Mouse (Mus musculus): ENCODE data around the gene Trpm1.

Trpm1 gene

DNA sequence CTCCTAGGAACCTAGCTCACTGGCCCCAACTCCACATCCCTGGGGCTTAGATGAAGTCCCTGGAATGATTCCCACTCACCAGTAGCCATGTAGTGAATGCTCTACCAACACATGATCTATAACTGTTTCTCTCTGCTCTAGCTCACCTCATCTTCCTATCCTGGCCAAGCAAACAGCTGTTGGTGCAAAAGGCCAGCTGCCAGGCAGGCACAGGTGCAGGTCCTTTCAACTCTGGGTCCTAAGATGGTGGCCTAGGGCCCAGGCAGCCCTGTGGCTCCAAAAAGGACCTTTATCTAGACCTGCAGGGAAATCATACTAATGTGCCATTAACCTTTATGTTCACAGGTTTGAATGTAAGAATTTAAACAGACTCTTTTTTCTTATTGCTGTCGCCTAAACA is 10.3 kb downstream of the Trpm1 start:
- DNase-seq (ENCODE audit: low spot score in 2 of 2), result no peak

DNA sequence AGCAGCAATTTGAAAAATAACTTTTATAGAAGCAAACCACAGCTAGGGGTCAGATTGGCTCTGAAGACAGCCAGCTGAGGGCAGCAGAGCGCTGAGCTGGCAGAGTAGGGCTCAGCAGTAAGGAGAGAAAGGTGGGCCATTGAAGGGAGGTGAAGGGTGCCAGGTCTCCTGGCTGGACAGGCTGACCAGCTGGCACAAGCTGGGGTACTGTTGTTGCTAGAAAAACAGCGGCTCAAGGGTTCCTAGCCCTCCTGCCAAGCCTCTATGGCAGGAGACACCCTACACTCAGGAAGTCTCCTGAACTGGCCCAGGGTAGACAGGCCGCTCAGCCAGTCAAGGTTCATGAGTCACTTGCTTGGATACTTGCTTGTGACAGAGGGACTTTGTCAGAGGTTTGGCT is 11.4 kb downstream of the Trpm1 start:
- peak in 1 of 2 experiments; percentile 48 for DNase-seq (ENCODE audit: low spot score in 2 of 2)

DNA sequence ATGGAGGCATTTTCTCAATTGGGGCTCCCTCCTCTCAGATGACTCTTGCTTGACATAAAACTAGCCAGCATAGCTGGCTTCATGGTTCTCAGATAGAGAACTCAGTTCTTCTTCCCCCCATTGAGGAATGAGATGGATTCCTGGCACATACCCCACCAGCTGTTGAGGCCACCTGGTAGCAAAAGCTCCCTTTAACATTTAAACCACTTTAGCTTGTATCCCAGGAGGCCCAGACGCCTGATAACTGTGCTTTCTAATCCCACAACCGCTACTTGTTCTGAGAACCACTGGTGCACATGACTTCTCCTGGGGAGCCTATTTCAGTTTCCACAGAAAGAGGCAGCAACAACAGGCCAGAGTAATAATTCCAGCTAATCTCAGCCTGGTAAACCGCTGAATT is 12.4 kb downstream of the Trpm1 start:
- DNase-seq (ENCODE audit: low spot score in 2 of 2), result no peak

DNA sequence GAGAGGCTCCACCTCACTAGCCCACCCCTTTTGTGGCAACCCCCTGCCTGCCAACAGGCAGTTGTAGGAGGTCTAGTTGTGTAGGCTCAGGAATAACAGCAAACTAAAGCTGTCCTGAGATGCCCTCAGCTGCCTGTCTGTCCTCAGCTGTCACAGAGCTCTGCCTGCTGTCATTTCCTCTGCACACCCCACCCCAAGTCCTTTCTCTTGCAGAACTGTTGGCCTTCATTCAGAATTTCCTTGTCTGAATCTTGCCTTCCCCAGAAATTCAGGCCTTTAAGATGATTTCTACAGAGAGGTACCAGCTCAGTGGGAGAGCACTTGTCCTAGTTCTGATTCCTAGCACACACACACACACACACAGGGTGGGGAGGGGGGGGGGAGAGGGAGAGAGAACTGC is 13.1 kb downstream of the Trpm1 start:
- no peak for DNase-seq (ENCODE audit: low spot score in 2 of 2)

DNA sequence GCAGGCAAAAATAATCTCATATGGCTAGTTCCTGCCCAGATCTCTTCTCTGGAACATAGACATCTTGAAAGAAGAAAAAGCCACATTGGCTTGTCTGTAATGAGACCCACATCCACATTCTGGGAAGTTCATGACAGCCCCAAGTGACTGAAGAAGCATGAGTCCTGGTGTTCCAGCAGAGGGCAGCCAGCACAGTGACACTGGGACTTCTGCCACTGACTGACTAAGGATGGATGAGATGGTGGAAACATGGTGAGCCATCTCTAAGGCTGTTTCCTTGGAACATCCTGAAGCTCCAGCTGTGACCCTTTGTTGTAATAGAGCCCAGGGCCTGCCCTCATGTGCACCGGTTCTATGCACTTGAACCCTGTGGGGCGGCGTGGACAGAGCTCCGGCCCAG is 25.7 kb downstream of the Trpm1 start:
- DNase-seq (ENCODE audit: low spot score in 2 of 2), result no peak

DNA sequence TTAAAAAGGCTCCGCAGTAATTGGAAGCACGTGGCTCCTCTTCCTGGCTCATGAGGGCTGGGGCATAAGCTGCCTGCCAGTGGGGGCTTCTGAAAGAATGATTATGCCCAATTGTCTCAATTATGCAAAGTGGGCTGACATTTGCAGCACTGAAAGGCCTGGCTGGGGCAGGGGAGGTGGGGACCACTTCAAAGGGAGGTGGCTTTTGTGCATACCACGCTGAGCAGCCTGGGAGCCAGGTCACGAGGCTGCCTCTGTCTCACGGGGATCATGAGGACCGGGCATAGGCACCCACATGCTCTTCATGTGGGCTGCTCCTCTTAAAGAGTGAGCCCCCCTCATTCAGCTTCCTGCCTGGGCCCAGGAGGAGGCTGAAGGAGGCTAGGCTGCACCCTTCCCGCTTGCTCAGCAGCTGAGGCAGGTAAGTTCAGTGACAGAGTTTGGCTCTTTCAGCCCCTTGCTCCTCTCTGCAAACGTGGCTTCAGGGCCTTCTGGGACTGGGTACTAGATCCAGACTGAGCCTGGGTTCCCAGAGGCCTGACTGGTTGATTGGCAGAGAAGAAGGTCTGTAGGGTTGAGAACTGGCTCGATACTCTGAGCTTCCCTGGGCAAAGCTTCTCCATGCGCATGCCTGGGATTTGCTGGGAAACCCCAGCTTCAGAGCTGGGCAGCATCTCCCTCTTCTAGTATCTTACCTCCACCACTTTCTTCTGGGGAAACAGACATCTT is 31.7 kb downstream of the Trpm1 start:
- DNase-seq (ENCODE audit: low spot score in 2 of 2), result no peak

DNA sequence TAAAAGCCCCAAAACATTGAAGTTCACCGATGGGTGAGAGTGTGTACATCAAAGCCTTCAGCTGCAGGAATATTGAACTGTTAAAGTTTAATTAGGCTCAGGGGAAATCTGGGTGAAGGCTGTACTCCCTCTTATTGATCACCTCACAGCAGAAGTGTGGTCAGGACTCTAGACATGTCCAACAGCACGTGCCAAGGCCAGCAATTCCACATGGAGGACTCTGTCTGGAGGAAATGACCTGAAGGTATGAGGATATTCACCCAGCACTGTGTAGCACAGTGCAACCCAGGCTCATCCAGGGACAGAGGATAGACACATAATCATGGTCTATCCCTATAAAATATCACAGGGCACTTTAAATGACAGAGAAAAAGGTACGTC is 32.3 kb downstream of the Trpm1 start:
- DNase-seq (ENCODE audit: low spot score in 2 of 2), result no peak

DNA sequence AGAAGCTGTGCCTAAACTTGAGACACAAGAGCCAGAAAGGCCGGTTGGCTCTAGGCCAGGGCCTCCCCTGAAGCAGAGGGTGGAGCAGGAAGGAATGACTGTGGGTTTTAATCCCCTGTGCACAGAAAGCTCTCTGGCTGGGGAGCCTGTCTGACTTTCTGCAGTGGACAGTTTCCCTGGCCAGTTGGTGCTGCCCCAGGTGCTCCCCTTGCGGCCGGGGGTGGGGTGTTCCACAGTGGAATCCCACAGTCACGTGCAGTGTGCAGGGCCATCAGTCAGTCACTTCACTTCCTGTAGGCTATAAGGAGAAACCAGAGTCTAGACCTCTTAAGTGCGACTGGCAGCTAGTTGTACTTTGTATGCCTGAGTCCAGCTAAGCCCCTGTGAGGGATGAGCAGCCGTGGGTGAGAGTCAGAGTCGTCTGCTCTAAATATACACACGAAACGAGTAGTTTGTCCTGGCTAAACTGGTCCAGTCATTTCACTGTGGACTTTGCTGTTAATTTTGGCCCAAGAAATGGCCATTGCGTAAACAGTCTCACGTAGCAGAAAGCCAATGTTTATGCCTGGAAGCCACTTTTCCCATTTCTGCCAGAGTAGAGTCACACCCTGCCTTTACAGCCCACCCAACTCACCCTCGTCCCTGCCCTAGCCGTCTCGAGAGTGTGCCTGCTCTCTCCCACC is 38.8 kb downstream of the Trpm1 start:
- DNase-seq (ENCODE audit: low spot score in 2 of 2), result peak in 1 of 2 experiments; percentile 39

DNA sequence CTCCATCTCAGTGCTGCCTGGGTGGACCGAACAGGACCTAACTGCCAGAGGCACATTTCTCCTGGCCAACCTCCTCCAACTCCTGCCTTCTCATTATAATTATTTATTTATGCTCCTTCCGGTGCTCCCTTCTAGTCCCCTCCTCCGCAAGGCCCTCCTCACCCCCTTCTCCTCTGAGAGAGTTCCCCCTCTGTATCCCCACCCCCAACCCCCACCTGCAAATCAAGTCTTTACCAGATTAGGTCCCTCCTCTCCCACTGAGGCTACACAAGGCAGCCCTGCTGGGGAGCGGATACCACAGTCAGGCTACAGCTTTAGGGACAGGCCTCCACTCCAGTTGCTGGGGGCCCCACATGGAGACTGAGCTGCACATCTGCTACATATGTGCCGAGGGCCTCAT is 39.8 kb downstream of the Trpm1 start:
- no peak for DNase-seq (ENCODE audit: low spot score in 2 of 2)

DNA sequence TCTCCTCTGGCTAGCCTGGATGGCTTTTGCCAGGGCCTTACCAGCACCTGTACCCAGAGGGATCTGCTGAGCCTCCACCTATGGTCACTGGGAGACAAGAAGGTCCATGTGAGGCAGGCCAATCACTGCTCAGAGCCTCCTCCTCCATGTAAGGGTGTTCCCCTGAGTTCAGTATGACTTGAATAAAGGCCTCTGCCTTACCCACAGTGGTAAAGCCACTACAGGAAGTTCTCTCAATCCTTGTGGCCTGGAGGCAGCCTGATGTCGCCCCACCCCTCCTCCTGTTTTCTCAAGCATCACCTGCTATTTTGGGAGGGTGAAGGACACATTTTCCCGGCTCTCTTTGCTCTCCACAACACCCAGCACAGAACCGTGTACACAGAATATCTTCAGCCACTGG is 42.5 kb downstream of the Trpm1 start:
- DNase-seq (ENCODE audit: low spot score in 2 of 2), result no peak

DNA sequence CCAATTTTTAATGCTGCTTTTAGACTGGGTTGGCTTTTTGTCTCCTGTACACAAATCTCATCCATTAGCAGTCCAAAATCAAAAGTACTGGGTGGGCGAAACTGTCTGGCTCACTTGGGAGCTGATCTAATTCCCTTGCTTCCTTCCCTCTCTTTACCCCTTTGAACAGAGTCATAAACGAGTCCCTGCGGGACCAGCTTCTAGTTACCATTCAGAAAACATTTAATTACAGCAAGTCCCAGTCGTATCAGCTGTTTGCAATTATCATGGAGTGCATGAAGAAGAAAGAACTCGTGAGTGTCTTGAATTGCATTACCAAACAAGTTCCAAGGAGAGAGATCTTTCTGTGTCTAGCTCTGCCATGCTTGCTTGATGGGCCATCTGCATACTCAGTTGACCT is 55.1 kb downstream of the Trpm1 start:
- DNase-seq (ENCODE audit: low spot score in 2 of 2), result no peak

DNA sequence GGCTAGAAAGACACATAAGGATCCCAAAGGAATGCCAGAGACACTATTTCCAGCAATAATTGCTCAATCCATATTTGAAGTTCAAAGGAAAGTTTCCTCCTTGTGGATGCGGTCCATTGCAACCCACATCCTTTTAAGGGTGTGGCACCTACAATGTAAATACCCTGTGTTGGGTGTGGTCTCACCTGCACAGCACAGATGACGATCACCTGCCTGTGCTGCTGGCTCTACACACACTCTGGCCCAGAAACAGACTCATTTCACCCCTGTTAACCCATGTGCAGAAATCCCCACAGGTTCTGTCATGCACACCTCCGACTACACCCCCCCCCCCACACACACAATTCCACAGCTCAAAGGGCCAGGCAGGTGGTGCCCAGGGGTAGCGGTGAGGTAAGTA is 59.2 kb downstream of the Trpm1 start:
- no peak for DNase-seq (ENCODE audit: low spot score in 2 of 2)

DNA sequence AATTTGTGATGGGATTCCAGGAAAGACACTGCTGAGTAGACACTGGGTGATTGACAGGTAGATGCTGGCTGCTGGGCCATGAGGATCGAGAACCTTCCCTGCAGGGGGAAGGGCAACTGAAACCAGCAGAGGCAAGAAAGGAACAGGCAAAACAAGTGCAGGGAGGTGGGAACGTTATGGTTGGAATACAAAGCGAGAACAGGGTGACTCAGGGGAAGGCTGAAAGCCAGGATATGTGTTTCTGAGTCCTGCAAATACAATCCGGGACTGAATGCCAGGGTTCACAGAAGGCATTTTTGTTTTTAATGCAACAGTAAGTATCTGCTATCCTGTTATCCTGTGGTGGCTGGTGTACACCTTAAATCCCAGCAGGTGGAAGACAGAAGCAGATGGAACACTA is 60.4 kb downstream of the Trpm1 start:
- DNase-seq (ENCODE audit: low spot score in 2 of 2), result no peak

DNA sequence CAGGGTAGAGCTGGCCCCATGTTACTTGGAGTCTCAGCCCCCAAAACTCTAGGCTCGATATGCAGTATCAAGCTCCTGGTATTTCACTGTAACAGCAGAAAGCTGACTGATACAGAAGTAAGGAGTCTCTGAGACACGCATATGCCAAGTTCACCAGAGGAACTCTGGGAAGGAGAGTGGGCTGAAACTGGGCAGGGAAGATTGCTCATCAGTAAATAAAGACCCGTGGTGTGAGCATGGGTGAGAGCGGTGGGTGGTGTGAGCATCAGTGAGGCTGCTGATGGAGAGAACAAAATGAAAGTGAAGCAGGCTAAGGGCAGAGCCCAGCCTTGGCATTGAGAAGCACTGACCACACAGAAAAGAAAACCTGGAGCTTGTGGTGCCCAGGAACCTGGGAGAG is 62.0 kb downstream of the Trpm1 start:
- no peak for DNase-seq (ENCODE audit: low spot score in 2 of 2)

DNA sequence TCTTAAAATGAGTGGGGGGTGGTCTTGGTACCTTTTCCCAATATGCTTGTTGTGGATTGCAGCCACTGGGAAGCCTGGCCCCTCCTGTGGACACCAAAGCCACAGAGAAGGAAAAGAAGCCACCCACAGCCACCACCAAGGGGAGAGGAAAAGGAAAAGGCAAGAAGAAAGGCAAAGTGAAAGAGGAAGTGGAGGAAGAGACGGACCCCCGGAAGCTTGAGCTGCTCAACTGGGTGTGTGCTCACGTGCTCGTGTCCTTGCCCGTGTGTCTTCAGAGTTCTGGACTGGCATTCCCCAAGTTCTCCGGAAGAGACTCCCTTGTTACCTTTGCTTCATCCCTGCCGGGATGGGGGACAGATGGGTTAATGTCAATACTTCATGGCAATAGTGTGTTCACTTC is 63.8 kb downstream of the Trpm1 start:
- no peak for DNase-seq (ENCODE audit: low spot score in 2 of 2)

DNA sequence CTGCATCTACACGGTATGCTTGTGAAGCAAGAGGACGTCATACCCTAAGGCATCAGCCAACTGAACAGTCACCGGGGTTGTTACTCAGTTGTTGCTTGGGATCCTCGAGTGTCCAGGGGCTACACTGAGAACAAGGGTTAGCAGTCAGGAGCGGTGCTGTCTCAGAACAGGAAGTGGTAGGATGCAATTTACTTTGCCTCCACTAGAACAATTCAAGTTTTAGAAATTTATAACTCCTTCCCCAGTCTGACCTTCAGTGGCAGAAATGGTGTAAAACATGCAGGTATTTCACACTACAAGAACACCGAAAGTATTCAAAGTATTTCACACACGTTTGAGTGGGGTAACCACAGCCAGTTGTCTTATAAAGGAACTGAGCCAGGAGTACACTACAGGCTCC is 66.1 kb downstream of the Trpm1 start:
- DNase-seq (ENCODE audit: low spot score in 2 of 2), result no peak

DNA sequence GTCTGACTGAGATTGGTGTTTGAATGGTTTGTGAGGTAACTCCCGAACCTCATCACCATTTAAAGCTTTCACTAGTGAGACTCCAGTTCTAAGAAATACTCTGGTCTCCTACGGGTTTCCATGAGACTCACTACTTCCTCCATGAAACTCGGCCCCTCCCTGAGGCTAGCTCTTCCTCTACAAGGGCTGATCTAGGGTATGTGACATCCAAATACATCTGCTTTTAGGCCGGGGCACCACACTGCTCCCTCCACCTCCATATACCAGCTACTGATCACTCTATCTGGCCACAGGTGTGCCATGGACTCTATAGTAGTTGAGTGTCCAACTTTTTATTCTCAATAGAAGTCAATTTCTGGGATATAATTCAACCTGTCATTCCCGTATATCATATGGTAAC is 69.6 kb downstream of the Trpm1 start:
- DNase-seq (ENCODE audit: low spot score in 2 of 2), result no peak

DNA sequence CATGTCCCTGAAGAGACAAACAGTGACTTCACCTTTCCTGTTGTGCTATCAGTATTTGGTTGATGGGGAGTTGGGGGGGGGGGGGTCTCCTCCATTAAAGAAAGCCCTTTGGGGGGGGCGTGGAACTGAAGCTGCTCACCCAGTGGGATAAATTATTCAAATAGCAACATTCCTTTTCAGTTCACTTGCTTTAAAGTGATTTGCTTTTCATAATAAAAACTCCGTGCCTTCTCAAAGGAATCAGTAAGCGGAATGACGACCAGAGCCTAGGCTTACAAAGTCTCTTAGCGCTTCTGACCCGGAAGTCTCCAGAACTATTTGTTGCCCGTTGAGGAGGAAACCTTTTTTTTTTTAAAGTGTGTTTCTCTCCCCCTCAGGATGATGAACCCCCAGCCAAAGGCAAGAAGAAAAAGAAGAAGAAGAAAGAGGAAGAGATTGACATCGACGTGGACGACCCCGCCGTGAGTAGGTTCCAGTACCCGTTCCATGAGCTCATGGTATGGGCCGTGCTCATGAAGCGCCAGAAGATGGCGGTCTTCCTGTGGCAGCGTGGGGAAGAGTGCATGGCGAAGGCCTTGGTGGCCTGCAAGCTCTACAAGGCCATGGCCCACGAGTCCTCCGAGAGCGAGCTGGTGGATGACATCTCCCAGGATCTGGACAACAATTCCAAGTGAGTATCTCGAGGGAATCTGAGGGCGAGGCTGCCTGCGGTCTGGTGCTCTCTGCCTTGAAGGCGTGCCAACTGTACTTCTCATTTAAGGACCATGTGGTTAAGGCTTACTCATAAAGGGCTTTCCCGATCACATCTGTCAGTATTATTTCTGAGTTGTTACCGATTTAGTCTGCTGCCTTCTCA is 72.9 kb downstream of the Trpm1 start:
- no peak for DNase-seq (ENCODE audit: low spot score in 2 of 2)

DNA sequence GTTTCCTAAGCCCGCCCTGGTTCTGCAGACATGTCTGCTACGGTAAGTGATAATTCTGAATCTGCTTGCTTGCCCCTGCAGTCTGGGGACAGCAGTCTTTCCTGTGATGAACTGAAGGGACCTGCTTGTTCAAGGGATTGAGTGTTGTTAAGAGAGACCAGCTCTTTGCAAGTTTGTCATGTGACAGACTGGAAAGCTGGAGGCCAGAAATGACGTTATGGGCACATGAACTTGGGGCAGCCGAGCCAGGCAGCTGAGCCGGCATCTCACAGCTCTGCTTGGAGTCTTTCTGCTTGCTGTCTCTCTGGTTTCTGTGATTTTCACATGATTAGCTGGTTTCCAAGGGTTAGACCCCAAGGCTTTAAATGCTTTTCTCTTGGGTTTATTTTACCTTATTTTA is 74.0 kb downstream of the Trpm1 start:
- no peak for DNase-seq (ENCODE audit: low spot score in 2 of 2)

DNA sequence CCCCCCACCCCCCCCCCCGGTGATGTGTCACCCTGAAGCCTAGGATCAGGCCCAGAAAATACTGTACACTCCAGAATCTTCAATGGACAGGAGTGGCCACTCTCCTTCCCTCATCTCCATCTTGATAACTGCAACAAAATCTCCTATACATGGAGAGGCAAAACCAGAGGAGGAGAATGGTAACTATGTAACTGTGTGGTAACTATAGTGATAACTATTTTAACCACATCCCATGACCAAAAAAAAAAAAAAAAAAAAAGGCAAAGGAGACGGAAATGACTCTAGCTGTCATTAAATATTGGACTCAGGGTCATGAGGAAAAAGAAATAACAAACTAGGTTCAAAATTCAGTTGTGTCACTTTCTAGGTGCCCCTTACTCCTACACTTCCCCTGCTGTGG is 74.7 kb downstream of the Trpm1 start:
- DNase-seq (ENCODE audit: low spot score in 2 of 2), result no peak

DNA sequence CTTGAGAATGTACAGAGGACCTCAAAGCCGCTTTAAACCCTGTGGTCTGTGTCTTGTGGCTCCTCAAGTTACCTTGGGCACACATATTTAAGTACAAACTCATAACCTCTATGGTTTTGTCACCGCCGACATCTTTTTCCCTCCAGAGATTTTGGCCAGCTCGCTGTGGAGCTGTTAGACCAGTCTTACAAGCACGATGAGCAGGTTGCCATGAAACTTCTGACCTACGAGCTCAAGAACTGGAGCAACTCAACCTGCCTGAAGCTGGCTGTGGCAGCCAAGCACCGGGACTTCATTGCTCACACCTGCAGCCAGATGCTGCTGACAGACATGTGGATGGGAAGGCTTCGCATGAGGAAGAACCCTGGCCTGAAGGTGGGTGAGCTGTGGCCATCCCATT is 76.3 kb downstream of the Trpm1 start:
- DNase-seq (ENCODE audit: low spot score in 2 of 2), result no peak

DNA sequence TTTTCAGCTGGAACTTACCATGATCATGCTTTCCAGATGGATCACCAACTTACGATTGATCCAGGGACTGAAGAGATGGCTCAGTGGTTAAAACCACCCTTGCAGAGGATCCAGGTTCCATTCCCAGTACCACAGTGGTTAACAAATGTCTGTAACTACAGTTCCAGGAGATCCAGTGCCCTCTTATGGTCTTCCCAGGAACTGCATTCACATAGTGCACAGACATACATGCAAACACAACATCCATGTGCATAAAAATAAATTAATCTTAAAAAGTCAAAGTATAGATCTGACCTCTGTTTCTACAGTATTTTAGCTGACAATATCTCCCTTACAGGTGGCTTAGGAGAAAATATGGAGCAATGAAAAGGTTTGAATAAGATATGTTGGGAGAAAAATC is 77.4 kb downstream of the Trpm1 start:
- DNase-seq (ENCODE audit: low spot score in 2 of 2), result no peak

DNA sequence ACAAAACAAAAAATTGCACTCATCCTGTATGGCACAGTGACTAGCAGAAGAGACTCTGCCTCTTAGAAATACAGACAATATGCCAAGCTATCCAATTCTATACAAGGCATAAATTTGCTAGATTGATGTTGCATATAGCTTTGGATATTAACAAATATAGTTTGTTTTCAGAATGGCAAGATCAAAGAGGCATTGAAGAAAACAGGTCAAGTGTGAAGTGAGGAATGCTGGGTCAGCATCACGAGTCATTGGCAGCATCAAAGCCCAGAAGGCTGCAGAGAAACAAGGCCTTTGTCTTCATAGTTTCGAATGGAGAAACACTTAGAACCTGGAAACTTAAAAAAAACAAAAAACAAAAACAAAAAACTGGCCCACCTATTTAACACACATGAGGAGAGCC is 78.4 kb downstream of the Trpm1 start:
- DNase-seq (ENCODE audit: low spot score in 2 of 2), result no peak

All from spleen, postnatal 10 days (tissue).